Mouse (Mus musculus) neural tube, embryonic 12.5 days (tissue): ENCODE data around the gene Pcsk6. TPM values are rescaled to one million over a fixed set of nuclear protein-coding genes. Genes with fewer than 3 reads are reported as not detected.

Experiments
- ATAC-seq: fragments of 200-750 bp; cut with Nextera tagmentation; 2 replicates; pipeline ENCODE4 v1.8.0; 2017; ENCODE audit warnings: low read depth, mild to moderate bottlenecking, moderate TSS enrichment, moderate library complexity; ENCODE audit not compliant: low FRiP score
- H3K27ac ChIP-seq: fragments of 300-500 bp; sonication (generic); 2 replicates; pipeline ENCODE4 v1.5.1; 2016
- H3K27me3 ChIP-seq: fragments of 300-500 bp; sonication (generic); replicated peaks from 2 replicates; pipeline ENCODE4 v1.6.1; 2016; ENCODE audit warnings: mild to moderate bottlenecking
- H3K36me3 ChIP-seq: fragments of 300-500 bp; sonication (generic); 2 replicates; pipeline ENCODE4 v1.6.1; 2016; ENCODE audit warnings: mild to moderate bottlenecking
- H3K4me1 ChIP-seq: fragments of 300-500 bp; sonication (generic); 2 replicates; pipeline ENCODE4 v1.6.1; 2016
- H3K4me2 ChIP-seq: fragments of 300-500 bp; sonication (generic); replicated peaks from 2 replicates; pipeline ENCODE4 v1.6.1; 2016; ENCODE audit warnings: mild to moderate bottlenecking
- H3K4me3 ChIP-seq: fragments of 300-500 bp; sonication (generic); 2 replicates; pipeline ENCODE4 v1.5.1; 2016
- H3K9ac ChIP-seq: fragments of 300-500 bp; sonication (generic); 2 replicates; pipeline ENCODE4 v1.6.1; 2016; ENCODE audit warnings: mild to moderate bottlenecking
- H3K9me3 ChIP-seq: fragments of 300-500 bp; sonication (generic); 2 replicates; pipeline ENCODE4 v1.6.1; 2016; ENCODE audit warnings: mild to moderate bottlenecking
- whole genome bisulfite sequencing: fragments of 180-500 bp; shearing (Covaris S2); methylation state at CpG from one replicate; pipeline ENCODE4 v1.1.7; 2016; 5-methylcytosine and 5-hydroxymethylcytosine counted together
- polyA plus RNA-seq: library from polyadenylated mRNA; unstranded; fragments of >200 nt; fragmentation: Nextera tagmentation; extraction: Ambion mirVana; gene quantifications from 2 replicates; pipeline ENCODE4 v1.2.1, GENCODE M21; 2016

Pcsk6 gene
- polyA plus RNA-seq, 1 experiment from 2014 or later = 1.5 TPM

DNA sequence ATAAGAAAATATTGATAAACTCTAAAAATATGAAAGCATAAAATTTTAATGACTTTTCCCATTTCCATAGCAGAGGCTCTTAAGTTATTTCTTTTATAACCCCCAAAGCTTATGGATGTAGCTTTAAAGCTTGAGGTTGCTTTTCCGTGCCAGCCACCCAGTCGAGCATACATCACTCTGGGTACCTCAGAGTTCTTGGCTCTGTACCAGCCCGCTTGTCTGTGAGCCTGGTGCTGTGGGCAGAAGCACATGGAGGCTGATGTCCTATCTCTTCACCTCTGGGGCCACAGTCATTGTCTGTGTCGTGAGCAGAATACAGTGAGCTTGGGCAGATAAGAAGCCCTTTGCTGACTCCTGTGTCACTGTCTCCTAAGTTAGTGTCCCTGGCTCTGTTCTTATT is 126.7 kb downstream of the Pcsk6 start:
- no peak overlapping the region for H3K4me2 ChIP-seq
- H3K4me1 ChIP-seq = no peaks in the 10 kb centered on the region
- no peaks in the 10 kb centered on the region for H3K36me3 ChIP-seq
- no peaks in the 10 kb centered on the region for H3K9me3 ChIP-seq
- no peaks in the 10 kb centered on the region for H3K27me3 ChIP-seq
- WGBS = 95% methylated on average over 4 of the region's 4 CpGs
- ATAC-seq = no peak
- H3K27ac ChIP-seq = no peak overlapping the region
- H3K9ac ChIP-seq = no peak overlapping the region
- no peak overlapping the region for H3K4me3 ChIP-seq

DNA sequence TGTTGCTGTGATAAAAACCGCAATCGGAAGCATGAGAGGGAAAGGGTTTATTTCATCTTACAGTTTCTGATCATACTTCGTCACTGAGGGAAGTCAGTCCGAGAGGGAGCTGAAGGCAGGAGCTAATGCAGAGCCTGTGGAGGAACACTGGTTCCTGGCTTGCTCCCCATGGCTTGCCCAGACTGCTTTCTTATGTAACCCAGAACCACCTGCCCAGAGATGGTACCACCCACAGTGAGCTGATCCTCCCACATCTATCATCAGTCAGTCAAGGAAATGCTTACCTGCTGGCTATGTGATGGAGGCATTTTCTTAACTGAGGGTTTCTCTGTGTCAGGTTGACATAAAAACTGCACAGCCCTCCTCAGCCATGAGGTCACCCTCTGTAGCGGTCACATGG is 127.2 kb downstream of the Pcsk6 start:
- no peaks in the 10 kb centered on the region for H3K9me3 ChIP-seq
- no peak overlapping the region for H3K4me3 ChIP-seq
- no peaks in the 10 kb centered on the region for H3K27me3 ChIP-seq
- H3K4me1 ChIP-seq = no peaks in the 10 kb centered on the region
- no peak overlapping the region for H3K27ac ChIP-seq
- 93% methylated on average over 5 of the region's 5 CpGs for WGBS
- no peak overlapping the region for H3K9ac ChIP-seq
- no peaks in the 10 kb centered on the region for H3K36me3 ChIP-seq
- H3K4me2 ChIP-seq = no peak overlapping the region
- ATAC-seq = no peak

DNA sequence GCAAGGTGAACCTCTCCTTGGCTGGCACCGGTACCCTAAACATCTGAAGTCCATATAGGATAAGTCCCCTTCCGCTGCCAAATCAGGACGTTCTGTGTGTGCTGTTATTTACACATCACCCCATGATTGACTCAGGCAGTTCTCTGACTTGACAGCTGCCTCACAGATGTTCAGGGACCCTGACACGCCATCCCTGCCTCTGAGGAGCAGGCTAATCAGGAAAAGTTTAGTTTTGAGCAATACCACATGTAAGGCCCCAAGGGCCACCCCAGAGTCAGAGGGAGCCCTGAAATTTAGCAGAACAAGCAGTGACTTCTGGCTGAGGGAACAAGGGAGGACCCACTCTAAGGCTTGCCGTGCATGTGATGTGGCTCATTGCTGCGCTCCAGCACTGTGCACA is 130.8 kb downstream of the Pcsk6 start:
- no peaks in the 10 kb centered on the region for H3K9me3 ChIP-seq
- ATAC-seq = no peak
- no peak overlapping the region for H3K4me2 ChIP-seq
- H3K4me1 ChIP-seq = no peaks in the 10 kb centered on the region
- H3K36me3 ChIP-seq = no peaks in the 10 kb centered on the region
- H3K27ac ChIP-seq = no peak overlapping the region
- no peaks in the 10 kb centered on the region for H3K27me3 ChIP-seq
- 86% methylated on average over 6 of the region's 6 CpGs for WGBS
- no peak overlapping the region for H3K9ac ChIP-seq
- H3K4me3 ChIP-seq = no peak overlapping the region

DNA sequence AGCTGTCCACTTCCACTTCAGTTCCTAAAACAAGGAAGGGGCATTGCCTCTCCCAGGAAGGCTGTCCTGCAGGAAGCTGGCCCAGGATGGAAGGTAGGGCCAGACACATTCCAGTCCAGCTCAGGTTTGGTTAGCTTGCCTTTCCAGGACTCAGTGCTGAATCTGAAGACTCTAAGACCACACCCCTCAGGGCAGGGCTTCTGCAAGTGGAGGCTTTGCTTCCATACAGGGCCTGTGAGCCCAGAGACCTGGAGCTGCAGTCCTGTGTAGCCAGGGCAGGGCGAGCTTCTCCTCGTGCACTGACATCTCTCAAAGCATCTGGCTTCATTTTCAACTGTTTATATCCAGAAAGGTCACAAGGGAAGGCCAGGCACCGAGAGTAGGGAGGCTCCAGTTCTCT is 131.9 kb downstream of the Pcsk6 start:
- H3K4me3 ChIP-seq = no peak overlapping the region
- H3K27me3 ChIP-seq = no peaks in the 10 kb centered on the region
- H3K9ac ChIP-seq = no peak overlapping the region
- no peak for ATAC-seq
- no peaks in the 10 kb centered on the region for H3K4me1 ChIP-seq
- H3K9me3 ChIP-seq = peaks cover 4% of the 10 kb centered on the region
- H3K4me2 ChIP-seq = no peak overlapping the region
- H3K27ac ChIP-seq = no peak overlapping the region
- WGBS = 75% methylated on average over 3 of the region's 3 CpGs
- H3K36me3 ChIP-seq = no peaks in the 10 kb centered on the region

DNA sequence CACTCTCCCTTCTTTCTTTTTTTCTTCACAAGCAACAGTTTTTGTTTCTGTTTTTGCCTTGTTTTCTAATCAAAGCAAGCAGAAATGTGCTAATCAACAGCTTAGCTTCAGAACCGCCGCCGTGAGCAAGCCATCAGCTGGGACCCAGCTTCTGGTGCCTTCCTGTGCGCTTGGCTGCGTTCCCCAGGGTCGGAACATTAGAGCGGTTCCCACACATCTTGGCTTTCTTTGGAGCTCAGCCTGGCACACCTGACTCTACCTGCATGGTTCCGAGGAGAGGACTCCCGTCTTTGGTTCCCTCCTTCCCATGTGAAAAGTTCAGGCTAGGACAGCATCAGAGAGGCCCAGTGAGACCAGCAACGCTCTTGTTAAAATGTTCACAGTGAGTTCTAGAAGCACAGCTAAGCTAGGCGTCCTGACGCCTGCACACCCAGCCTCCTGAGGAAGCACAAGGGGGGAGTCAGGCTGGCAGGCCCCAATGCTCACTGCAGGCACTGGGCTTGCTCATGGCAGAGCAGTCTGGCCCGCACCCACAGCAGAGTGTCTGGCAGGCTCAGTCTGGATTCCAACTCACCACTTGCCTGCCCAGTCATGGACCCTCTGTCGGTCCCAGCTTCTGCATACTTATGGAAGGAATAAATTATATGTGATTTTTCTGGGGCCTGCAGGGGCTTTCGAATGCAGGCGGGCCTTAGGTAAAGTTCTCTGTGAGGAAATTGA is 139.7 kb downstream of the Pcsk6 start:
- WGBS = 90% methylated on average over 16 of the region's 16 CpGs
- no peak for ATAC-seq
- no peak overlapping the region for H3K27ac ChIP-seq
- no peaks in the 10 kb centered on the region for H3K4me1 ChIP-seq
- no peaks in the 10 kb centered on the region for H3K36me3 ChIP-seq
- peaks cover 4% of the 10 kb centered on the region for H3K9me3 ChIP-seq
- no peak overlapping the region for H3K9ac ChIP-seq
- no peak overlapping the region for H3K4me2 ChIP-seq
- H3K27me3 ChIP-seq = no peaks in the 10 kb centered on the region
- no peak overlapping the region for H3K4me3 ChIP-seq

DNA sequence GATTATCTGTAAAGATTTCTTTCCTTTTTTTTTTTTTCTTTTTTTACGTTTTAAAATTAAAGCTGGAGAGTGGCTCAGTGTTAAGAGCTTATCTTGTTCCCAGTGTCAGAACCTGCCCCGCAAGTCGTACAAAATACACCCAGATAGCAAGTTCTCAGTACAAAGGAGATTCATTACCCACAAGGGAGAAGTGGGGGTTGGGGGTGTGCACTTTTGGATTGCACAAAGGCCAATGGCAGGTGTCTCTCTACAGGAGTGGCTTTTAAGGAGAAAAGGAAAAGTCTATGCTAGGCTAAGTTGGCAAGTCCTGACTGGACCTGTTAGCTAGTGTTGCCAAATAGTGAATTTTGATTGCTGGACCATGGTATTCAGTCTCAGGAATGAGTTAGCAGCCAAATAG is 140.3 kb downstream of the Pcsk6 start:
- Histone ChIP-seq H3K4me3 (no peak overlapping the region), H3K9me3 (peaks cover 4% of the 10 kb centered on the region), H3K4me1 (no peaks in the 10 kb centered on the region), H3K4me2 (no peak overlapping the region), H3K27ac (no peak overlapping the region), H3K27me3 (no peaks in the 10 kb centered on the region), H3K36me3 (no peaks in the 10 kb centered on the region), H3K9ac (no peak overlapping the region)
- 78% methylated on average over 3 of the region's 3 CpGs for WGBS
- ATAC-seq = no peak

DNA sequence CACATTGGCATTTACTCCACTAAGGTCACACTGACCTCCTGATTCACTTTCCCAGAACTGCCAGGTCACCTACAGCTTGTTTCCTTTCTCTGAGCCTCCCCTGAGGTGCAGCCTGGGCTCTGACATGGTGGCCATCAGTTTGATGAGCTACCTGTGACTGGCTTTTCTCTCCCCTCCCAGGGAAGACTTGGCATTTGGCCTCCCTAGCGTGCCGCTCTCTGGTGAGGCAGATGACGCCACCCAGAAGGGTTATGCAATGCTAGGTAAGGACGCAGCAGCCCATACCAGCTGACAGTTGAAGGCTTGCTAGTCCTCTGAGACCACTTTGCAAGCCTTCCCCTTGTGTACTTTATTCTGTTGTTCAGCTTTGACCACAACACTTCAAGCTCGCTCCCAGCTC is 141.9 kb downstream of the Pcsk6 start:
- Histone ChIP-seq H3K4me3 (no peak overlapping the region), H3K36me3 (no peaks in the 10 kb centered on the region), H3K27ac (no peak overlapping the region), H3K4me2 (no peak overlapping the region), H3K9me3 (no peaks in the 10 kb centered on the region), H3K4me1 (no peaks in the 10 kb centered on the region), H3K27me3 (no peaks in the 10 kb centered on the region), H3K9ac (no peak overlapping the region)
- ATAC-seq = no peak
- 93% methylated on average over 5 of the region's 5 CpGs for WGBS

DNA sequence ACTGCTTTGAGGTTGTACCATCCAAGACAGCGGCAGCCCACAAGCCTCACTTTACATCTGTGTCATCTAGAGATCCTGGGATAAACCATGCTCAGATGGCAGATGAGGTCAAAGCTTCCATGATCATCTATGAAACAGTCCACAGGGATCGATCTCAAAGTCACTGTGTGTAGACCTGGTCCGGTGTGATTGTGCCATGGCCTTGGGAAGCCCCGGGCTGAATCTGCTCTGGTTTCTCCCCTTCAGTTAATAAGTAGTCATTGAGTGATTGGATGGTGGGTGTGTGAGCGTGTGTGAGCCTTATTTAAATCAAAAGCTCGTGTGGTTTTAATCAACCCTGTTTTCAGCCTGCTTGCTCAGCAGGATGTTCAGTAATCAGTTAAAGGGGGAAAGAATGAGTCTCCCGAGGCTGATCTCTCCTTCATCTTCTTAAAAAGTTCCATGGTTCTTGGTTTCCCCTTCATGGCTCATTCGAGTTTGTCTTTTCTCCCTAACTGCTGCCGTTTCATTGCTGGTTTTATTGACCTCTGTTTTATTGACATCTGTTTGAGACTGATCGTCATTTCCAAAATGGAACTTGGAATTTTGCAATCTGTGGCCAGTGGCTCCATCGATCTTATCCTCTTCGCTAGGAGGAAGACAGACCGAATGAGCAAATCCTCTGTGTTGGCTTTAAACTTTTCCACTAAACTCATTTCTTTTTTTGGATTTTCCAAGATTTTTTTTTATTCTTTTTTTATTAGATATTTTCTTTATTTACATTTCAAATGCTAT is 142.5 kb downstream of the Pcsk6 start:
- Histone ChIP-seq H3K4me2 (no peak overlapping the region), H3K4me3 (no peak overlapping the region), H3K27me3 (no peaks in the 10 kb centered on the region), H3K36me3 (no peaks in the 10 kb centered on the region), H3K27ac (no peak overlapping the region), H3K4me1 (no peaks in the 10 kb centered on the region), H3K9ac (no peak overlapping the region), H3K9me3 (no peaks in the 10 kb centered on the region)
- 69% methylated on average over 13 of the region's 13 CpGs for WGBS
- ATAC-seq = no peak

DNA sequence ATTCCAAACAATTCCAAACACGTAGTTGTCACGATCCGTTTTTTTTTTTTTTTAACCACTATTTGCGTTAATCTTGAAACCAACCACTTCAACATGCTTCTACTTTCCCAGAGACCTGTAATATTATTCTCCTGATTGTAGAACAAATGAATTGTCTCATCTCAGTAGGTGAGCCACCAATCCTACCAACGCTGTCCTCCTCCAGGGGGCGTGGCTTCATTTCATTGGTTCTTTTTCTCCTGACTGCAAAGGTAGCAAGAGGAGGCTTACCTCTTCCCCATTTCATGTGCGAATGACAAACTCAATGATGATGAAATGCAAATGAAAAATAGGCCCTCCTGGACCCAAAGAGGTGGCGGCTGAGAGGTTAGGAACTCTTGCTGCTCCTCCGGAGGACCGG is 143.5 kb downstream of the Pcsk6 start:
- Histone ChIP-seq H3K27me3 (no peaks in the 10 kb centered on the region), H3K4me2 (no peak overlapping the region), H3K4me3 (no peak overlapping the region), H3K36me3 (no peaks in the 10 kb centered on the region), H3K4me1 (no peaks in the 10 kb centered on the region), H3K9ac (no peak overlapping the region), H3K9me3 (no peaks in the 10 kb centered on the region), H3K27ac (no peak overlapping the region)
- WGBS = 90% methylated on average over 10 of the region's 10 CpGs
- ATAC-seq = no peak

DNA sequence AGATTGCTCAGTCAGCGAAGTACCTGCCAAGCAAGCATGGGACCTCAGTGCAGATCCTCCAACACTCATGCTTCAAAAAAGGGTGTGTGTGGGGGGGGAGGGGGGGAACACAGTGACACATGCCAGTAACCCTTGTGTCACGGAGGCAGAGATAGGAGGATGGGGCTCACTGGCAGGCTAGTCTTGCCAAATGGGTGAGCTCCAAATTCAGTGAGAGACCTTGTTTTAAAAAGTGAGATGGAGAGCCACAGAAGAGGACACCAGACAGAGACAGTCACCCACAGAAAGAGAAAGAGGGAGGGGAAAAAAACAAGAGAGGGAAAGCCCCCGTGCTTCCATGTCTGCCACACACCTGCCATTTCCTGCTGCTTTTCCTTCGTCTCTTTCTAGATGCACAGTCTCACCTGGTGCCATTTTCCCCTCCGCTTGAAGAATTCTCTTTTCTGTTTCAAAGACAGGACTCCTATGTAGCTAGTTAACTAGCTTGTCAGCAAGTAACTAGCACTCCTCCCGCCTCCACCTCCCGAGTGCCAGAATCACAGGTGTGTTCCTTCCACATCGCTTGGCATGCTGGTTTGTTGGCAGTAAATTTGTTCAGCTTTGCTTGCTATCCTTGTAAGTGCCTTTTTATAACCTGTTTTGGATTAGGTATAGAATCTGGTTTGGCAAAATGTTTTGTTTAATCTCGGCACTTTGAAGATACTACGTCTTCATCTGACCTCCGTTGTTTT is 146.8 kb downstream of the Pcsk6 start:
- no peak for ATAC-seq
- no peak overlapping the region for H3K4me3 ChIP-seq
- no peak overlapping the region for H3K4me2 ChIP-seq
- H3K4me1 ChIP-seq = no peaks in the 10 kb centered on the region
- no peak overlapping the region for H3K9ac ChIP-seq
- no peaks in the 10 kb centered on the region for H3K9me3 ChIP-seq
- H3K27me3 ChIP-seq = no peaks in the 10 kb centered on the region
- WGBS = 89% methylated on average over 11 of the region's 11 CpGs
- no peak overlapping the region for H3K27ac ChIP-seq
- H3K36me3 ChIP-seq = no peaks in the 10 kb centered on the region

DNA sequence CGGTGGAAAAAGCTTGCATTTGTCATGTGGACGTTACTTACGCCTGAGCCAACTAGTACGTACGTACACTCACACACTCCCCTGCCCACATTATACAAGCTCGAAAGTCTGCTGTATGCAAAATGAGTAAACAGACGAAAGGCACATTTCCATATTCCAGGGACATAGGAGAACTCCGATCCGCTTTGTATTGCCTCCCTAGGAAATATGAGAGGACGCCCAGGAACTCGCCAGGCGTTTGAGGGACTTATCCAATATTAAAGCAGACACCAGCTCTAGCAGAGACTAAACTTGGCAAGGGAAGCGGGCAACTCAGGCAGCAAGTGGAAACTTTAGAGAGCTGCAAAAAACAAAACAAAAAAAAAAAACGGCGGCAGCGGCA is 147.3 kb downstream of the Pcsk6 start:
- ATAC-seq = no peak
- no peak overlapping the region for H3K4me2 ChIP-seq
- H3K27me3 ChIP-seq = no peaks in the 10 kb centered on the region
- no peak overlapping the region for H3K9ac ChIP-seq
- WGBS = 91% methylated on average over 16 of the region's 16 CpGs
- H3K36me3 ChIP-seq = no peaks in the 10 kb centered on the region
- no peak overlapping the region for H3K27ac ChIP-seq
- no peaks in the 10 kb centered on the region for H3K9me3 ChIP-seq
- no peaks in the 10 kb centered on the region for H3K4me1 ChIP-seq
- H3K4me3 ChIP-seq = no peak overlapping the region

DNA sequence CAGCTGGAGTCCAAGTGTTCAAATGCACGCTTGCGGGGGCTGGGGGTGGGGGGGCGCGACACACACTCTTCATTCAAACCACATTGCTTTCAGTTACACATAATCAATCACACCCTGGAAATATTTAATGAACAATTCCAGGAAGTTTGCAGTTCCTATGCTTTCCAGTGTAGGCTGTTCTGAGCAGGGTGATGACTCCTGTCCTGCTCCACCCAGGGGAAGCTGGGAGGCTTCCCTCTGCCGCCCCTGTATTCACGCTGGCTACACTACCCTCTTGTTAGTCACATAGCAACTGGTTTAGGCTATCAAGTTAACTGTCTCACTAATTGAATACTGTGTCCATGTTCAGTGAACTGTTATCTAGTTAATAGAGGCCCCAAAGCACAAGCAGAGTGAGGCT is 149.0 kb downstream of the Pcsk6 start:
- Histone ChIP-seq H3K36me3 (no peaks in the 10 kb centered on the region), H3K27ac (no peak overlapping the region), H3K4me2 (no peak overlapping the region), H3K9me3 (no peaks in the 10 kb centered on the region), H3K27me3 (no peaks in the 10 kb centered on the region), H3K4me3 (no peak overlapping the region), H3K9ac (no peak overlapping the region), H3K4me1 (no peaks in the 10 kb centered on the region)
- WGBS = 76% methylated on average over 6 of the region's 6 CpGs
- no peak for ATAC-seq
